Mouse (Mus musculus) heart, embryonic 15.5 days (tissue): ENCODE data around the gene Ss18l1. TPM values are rescaled to one million over a fixed set of nuclear protein-coding genes. Genes with fewer than 3 reads are reported as not detected.

Source experiments
- ATAC-seq: fragments of 200-750 bp; cut with Nextera tagmentation; replicated peaks from 2 replicates; pipeline ENCODE4 v1.8.0; 2017; ENCODE audit warnings: low read depth, moderate TSS enrichment; ENCODE audit not compliant: insufficient number of reproducible peaks, insufficient read depth, low FRiP score
- H3K27ac ChIP-seq: fragments of 300-500 bp; sonication (generic); 2 replicates; pipeline ENCODE4 v1.5.1; 2015; ENCODE audit warnings: mild to moderate bottlenecking, inconsistent platforms
- H3K27me3 ChIP-seq: fragments of 300-500 bp; sonication (generic); 2 replicates; pipeline ENCODE4 v1.6.1; 2015; ENCODE audit warnings: inconsistent platforms
- H3K36me3 ChIP-seq: fragments of 300-500 bp; sonication (generic); 2 replicates; pipeline ENCODE4 v1.6.1; 2015; ENCODE audit warnings: mild to moderate bottlenecking, inconsistent platforms
- H3K4me1 ChIP-seq: fragments of 300-500 bp; sonication (generic); replicated peaks from 2 replicates; pipeline ENCODE4 v1.6.1; 2015; ENCODE audit warnings: inconsistent platforms
- H3K4me2 ChIP-seq: fragments of 300-500 bp; sonication (generic); 2 replicates; pipeline ENCODE4 v1.6.1; 2015; ENCODE audit warnings: inconsistent platforms, mild to moderate bottlenecking, moderate library complexity
- H3K4me3 ChIP-seq: fragments of 300-500 bp; sonication (generic); 2 replicates; pipeline ENCODE4 v1.5.1; 2015; ENCODE audit warnings: mild to moderate bottlenecking, inconsistent platforms
- H3K9ac ChIP-seq: fragments of 300-500 bp; sonication (generic); 2 replicates; pipeline ENCODE4 v1.6.1; 2015; ENCODE audit warnings: mild to moderate bottlenecking, inconsistent platforms
- H3K9me3 ChIP-seq: fragments of 300-500 bp; sonication (generic); replicated peaks from 2 replicates; pipeline ENCODE4 v1.6.1; 2016; ENCODE audit warnings: inconsistent platforms
- WGBS: fragments of 180-500 bp; shearing (Covaris S2); methylation state at CpG from one replicate; pipeline ENCODE4 v1.1.7; 2015; ENCODE audit warnings: mixed read lengths; 5-methylcytosine and 5-hydroxymethylcytosine counted together
- polyA plus RNA-seq: library from polyadenylated mRNA; unstranded; fragments of >200 nt; fragmentation: Nextera tagmentation; extraction: Ambion mirVana; gene quantifications from 2 replicates; pipeline ENCODE4 v1.2.1, GENCODE M21; 2015

Ss18l1 gene
- polyA plus RNA-seq, 1 experiment from 2014 or later, result 2.5 TPM

DNA sequence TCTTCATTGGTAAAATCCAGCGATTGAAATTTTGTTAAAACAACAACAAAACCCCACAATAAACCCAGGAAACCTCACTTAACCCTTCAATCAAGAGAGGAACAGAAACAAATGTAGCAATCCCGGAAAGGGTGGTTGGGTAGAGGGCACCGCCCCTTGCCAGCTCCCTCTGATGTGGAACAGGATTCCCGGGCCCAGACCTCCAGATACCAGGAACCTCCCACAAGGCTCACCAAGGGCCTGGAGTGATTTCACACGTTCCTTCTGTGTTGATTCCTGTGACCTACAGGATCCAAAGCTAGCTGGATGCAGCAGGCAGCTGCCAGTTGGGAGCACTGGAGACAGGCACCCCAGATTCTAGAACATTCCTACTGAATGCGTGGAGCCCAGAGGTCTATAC is 1.9 kb upstream of the Ss18l1 start:
- no peak overlapping the region for H3K27ac ChIP-seq
- ATAC-seq, result no peak
- peaks cover 32% of the 10 kb centered on the region for H3K4me1 ChIP-seq
- H3K27me3 ChIP-seq, result no peaks in the 10 kb centered on the region
- H3K9me3 ChIP-seq, result no peaks in the 10 kb centered on the region
- peak overlapping the region; percentile 99 for H3K4me3 ChIP-seq
- 38% methylated on average over 6 of the region's 6 CpGs for WGBS
- H3K9ac ChIP-seq, result no peak overlapping the region
- peak overlapping the region; percentile 98; the same call in 1 of the 2 replicates for H3K4me2 ChIP-seq
- peaks cover 41% of the 10 kb centered on the region for H3K36me3 ChIP-seq

DNA sequence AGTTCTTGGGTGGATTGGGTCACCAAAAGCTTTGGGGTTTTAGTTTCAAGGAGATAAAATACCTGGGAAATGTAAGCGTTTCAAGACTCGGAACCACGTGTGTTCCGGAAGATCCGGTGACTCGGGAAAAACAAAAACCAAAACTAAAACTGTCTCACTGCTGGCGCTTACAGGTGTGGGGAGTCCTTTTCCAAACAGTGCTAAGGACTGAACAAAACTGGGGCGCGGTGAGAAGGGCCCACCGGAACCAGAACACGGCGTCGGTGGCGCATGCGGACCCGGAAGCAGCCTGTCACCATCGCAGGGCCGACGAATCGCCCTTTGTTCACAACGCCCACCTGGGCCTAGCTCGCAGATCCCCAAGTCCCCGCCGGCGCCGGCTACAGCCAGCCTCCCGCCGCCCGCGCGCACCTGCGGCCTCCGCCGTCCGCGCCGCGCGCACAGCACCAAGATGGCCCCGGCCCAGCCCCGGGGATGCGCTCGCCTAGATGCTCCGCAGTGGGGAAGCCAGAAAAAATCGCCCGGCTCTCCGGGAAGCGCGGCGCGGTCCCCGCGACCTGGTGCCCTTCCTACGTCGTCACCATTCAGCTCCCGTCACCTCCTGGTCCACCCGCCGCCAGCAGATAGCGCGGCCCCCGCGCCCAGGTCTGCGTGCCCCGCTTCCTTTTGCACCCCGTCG is 593 bp upstream of the Ss18l1 start:
- peak overlapping the region; percentile 98 for H3K4me2 ChIP-seq
- WGBS, result under 1% methylated on average over 66 of the region's 66 CpGs
- ATAC-seq, result peak; percentile 44
- H3K27ac ChIP-seq, result peak overlapping the region; percentile 94
- H3K4me3 ChIP-seq, result peak overlapping the region; percentile 99
- H3K4me1 ChIP-seq, result peaks cover 32% of the 10 kb centered on the region
- no peaks in the 10 kb centered on the region for H3K9me3 ChIP-seq
- peak overlapping the region; percentile 85 for H3K9ac ChIP-seq
- peaks cover 28% of the 10 kb centered on the region for H3K36me3 ChIP-seq
- no peaks in the 10 kb centered on the region for H3K27me3 ChIP-seq

GRCm38 (mm10) chr2:180042858-180043515 is 678 bp downstream of the Ss18l1 start:
- under 1% methylated on average over 63 of the region's 66 CpGs for WGBS
- Histone ChIP-seq H3K27ac (peak overlapping the region; percentile 94), H3K4me2 (peak overlapping the region; percentile 98), H3K9ac (peak overlapping the region; percentile 85), H3K4me1 (peaks cover 32% of the 10 kb centered on the region), H3K36me3 (peaks cover 15% of the 10 kb centered on the region), H3K9me3 (no peaks in the 10 kb centered on the region), H3K27me3 (no peaks in the 10 kb centered on the region), H3K4me3 (peak overlapping the region; percentile 99)
- peak; percentile 44 for ATAC-seq

- 44% methylated on average over 4 of the region's 4 CpGs for WGBS
- H3K27me3 ChIP-seq, result no peaks in the 10 kb centered on the region
- no peak overlapping the region for H3K27ac ChIP-seq
- H3K36me3 ChIP-seq, result no peaks in the 10 kb centered on the region
- H3K4me3 ChIP-seq, result no peak overlapping the region
- H3K4me2 ChIP-seq, result no peak overlapping the region
- ATAC-seq, result no peak
- H3K4me1 ChIP-seq, result peaks cover 27% of the 10 kb centered on the region
- no peak overlapping the region for H3K9ac ChIP-seq
- no peaks in the 10 kb centered on the region for H3K9me3 ChIP-seq
These were observed 3.0 kb downstream of the Ss18l1 start for GRCm38 (mm10) chr2:180045283-180045682.

DNA sequence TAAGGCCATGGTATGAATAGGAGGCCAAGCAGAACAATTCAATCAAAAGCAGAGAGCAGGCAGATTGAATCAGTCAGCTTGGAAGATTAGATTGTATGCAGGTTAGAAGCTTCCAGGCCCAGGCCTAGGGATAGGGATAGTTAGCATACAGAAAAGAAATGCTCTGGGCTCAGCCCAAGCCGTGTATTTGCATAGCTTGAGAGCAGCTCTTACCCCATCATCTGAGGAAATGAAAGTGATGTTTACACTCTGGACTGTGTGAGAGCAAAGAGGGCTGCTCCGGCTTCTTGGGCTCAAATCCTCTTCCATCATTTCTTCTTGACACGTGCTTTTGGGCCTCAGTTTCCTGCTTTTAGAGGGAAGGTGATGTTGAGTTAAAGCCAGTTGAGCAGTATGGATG is 5.3 kb downstream of the Ss18l1 start:
- 85% methylated on average over 3 of the region's 3 CpGs for WGBS
- Histone ChIP-seq H3K27me3 (no peaks in the 10 kb centered on the region), H3K9ac (no peak overlapping the region), H3K36me3 (no peaks in the 10 kb centered on the region; the same call in 1 of the 2 replicates), H3K27ac (no peak overlapping the region), H3K4me2 (no peak overlapping the region), H3K4me3 (no peak overlapping the region), H3K4me1 (peaks cover 18% of the 10 kb centered on the region), H3K9me3 (no peaks in the 10 kb centered on the region)
- no peak for ATAC-seq

- no peak overlapping the region for H3K9ac ChIP-seq
- H3K4me2 ChIP-seq, result no peak overlapping the region
- no peak overlapping the region for H3K4me3 ChIP-seq
- no peak for ATAC-seq
- H3K27me3 ChIP-seq, result no peaks in the 10 kb centered on the region
- no peaks in the 10 kb centered on the region for H3K9me3 ChIP-seq
- peaks cover under 1% of the 10 kb centered on the region; the same call in 1 of the 2 replicates for H3K36me3 ChIP-seq
- 91% methylated on average over 18 of the region's 18 CpGs for WGBS
- no peak overlapping the region for H3K27ac ChIP-seq
- peaks cover 17% of the 10 kb centered on the region for H3K4me1 ChIP-seq
These were observed 5.8 kb downstream of the Ss18l1 start for GRCm38 (mm10) chr2:180047980-180048635.

DNA sequence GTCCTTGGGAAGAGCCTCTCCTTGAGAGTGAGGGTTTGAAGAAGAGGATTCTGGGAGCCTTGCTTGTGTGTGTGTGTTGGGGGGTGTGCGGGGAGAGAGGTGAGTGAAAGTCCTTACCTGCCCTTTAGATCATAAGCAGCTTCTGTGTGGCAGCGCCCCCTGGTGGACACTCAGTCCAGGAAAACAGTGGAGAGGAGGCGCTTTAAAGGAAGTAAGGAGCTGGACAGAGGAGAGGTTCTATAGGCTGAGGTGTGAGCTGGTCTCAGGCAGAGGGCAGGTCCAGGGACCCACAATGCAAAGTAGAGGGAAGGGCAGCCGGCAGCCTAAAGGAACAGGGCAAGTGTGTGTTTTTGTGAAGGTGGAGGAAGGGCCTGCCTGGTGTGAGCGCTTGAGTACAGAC is 8.7 kb downstream of the Ss18l1 start:
- H3K27me3 ChIP-seq, result no peaks in the 10 kb centered on the region
- 22% methylated on average over 5 of the region's 5 CpGs for WGBS

GRCm38 (mm10) chr2:180051986-180052733 is 9.9 kb downstream of the Ss18l1 start:
- ATAC-seq, result no peak
- 0 out of 2 replicates have a peak, but pooled peaks cover 3% of the 10 kb centered on the region for H3K4me1 ChIP-seq
- no peak overlapping the region for H3K27ac ChIP-seq
- no peak overlapping the region for H3K4me2 ChIP-seq
- H3K27me3 ChIP-seq, result no peaks in the 10 kb centered on the region
- WGBS, result 90% methylated on average over 14 of the region's 14 CpGs
- H3K36me3 ChIP-seq, result peaks cover 32% of the 10 kb centered on the region
- H3K9ac ChIP-seq, result no peak overlapping the region
- no peaks in the 10 kb centered on the region for H3K9me3 ChIP-seq
- no peak overlapping the region for H3K4me3 ChIP-seq

More for the DNA sequence above, 8.7 kb downstream of the Ss18l1 start:
- peaks cover 20% of the 10 kb centered on the region for H3K36me3 ChIP-seq
- ATAC-seq, result no peak
- H3K27ac ChIP-seq, result no peak overlapping the region
- H3K4me1 ChIP-seq, result 0 out of 2 replicates have a peak, but pooled peaks cover 3% of the 10 kb centered on the region
- no peak overlapping the region for H3K4me2 ChIP-seq
- no peak overlapping the region for H3K4me3 ChIP-seq
- no peak overlapping the region for H3K9ac ChIP-seq
- no peaks in the 10 kb centered on the region for H3K9me3 ChIP-seq

- Histone ChIP-seq H3K9ac (no peak overlapping the region), H3K4me1 (0 out of 2 replicates have a peak, but pooled peaks cover 3% of the 10 kb centered on the region), H3K9me3 (no peaks in the 10 kb centered on the region), H3K4me2 (no peak overlapping the region), H3K27ac (no peak overlapping the region), H3K36me3 (peaks cover 38% of the 10 kb centered on the region), H3K27me3 (no peaks in the 10 kb centered on the region), H3K4me3 (no peak overlapping the region)
- ATAC-seq, result no peak
- 94% methylated on average over 9 of the region's 9 CpGs for WGBS
These were observed 10.7 kb downstream of the Ss18l1 start for GRCm38 (mm10) chr2:180053001-180053400.

- Histone ChIP-seq H3K9me3 (no peaks in the 10 kb centered on the region), H3K4me3 (no peak overlapping the region), H3K4me2 (no peak overlapping the region), H3K9ac (no peak overlapping the region), H3K4me1 (no peaks in the 10 kb centered on the region), H3K36me3 (peaks cover 49% of the 10 kb centered on the region), H3K27me3 (no peaks in the 10 kb centered on the region), H3K27ac (no peak overlapping the region)
- WGBS, result 90% methylated on average over 11 of the region's 11 CpGs
- no peak for ATAC-seq
These were observed 21.2 kb downstream of the Ss18l1 start for GRCm38 (mm10) chr2:180063338-180064131.
